Mouse (Mus musculus) liver, embryonic 15.5 days (tissue): ENCODE measurements around the gene Suclg2. TPM values are rescaled to one million over a fixed set of nuclear protein-coding genes. Genes with fewer than 3 reads are reported as not detected.
"Not testable (repeated sequence)": the region's sequence is repeated elsewhere in the genome, so short reads cannot be mapped to it uniquely, and the experiment has no call there.

Experiments used
- ATAC-seq: fragments of 200-750 bp; cut with Nextera tagmentation; 2 replicates; pipeline ENCODE4 v1.8.0; 2017; ENCODE audit warnings: moderate number of reproducible peaks, mild to moderate bottlenecking, moderate library complexity; ENCODE audit not compliant: insufficient read depth
- H3K27ac ChIP-seq: fragments of 300-500 bp; sonication (generic); replicated peaks from 2 replicates; pipeline ENCODE4 v1.5.1; 2015; ENCODE audit warnings: mild to moderate bottlenecking, inconsistent platforms
- H3K27me3 ChIP-seq: fragments of 300-500 bp; sonication (generic); 2 replicates; pipeline ENCODE4 v1.6.1; 2015; ENCODE audit warnings: mild to moderate bottlenecking, inconsistent platforms
- H3K36me3 ChIP-seq: fragments of 300-500 bp; sonication (generic); replicated peaks from 2 replicates; pipeline ENCODE4 v1.6.1; 2015; ENCODE audit warnings: moderate library complexity, mild to moderate bottlenecking, inconsistent platforms
- H3K4me1 ChIP-seq: fragments of 300-500 bp; sonication (generic); replicated peaks from 2 replicates; pipeline ENCODE4 v1.6.1; 2015; ENCODE audit warnings: inconsistent platforms
- H3K4me2 ChIP-seq: fragments of 300-500 bp; sonication (generic); 2 replicates; pipeline ENCODE4 v1.6.1; 2015; ENCODE audit warnings: moderate library complexity, mild to moderate bottlenecking, inconsistent platforms
- H3K4me3 ChIP-seq: fragments of 300-500 bp; sonication (generic); replicated peaks from 2 replicates; pipeline ENCODE4 v1.5.1; 2015; ENCODE audit warnings: mild to moderate bottlenecking, inconsistent platforms
- H3K9ac ChIP-seq: fragments of 300-500 bp; sonication (generic); 2 replicates; pipeline ENCODE4 v1.6.1; 2015; ENCODE audit warnings: moderate library complexity, mild to moderate bottlenecking, inconsistent platforms
- H3K9me3 ChIP-seq: fragments of 300-500 bp; sonication (generic); replicated peaks from 2 replicates; pipeline ENCODE4 v1.6.1; 2016; ENCODE audit warnings: inconsistent platforms
- WGBS: fragments of 180-500 bp; shearing (Covaris S2); methylation state at CpG from one replicate; pipeline ENCODE4 v1.1.7; 2015; ENCODE audit warnings: mixed read lengths; ENCODE audit not compliant: insufficient replicate concordance; 5-methylcytosine and 5-hydroxymethylcytosine counted together
- polyA plus RNA-seq: library from polyadenylated mRNA; unstranded; fragments of >200 nt; fragmentation: Nextera tagmentation; extraction: Ambion mirVana; gene quantifications from 2 replicates; pipeline ENCODE4 v1.2.1, GENCODE M21; 2015

Gene Suclg2
- polyA plus RNA-seq, 1 experiment from 2014 or later, result 37.6 TPM

- H3K27ac ChIP-seq, result no peak overlapping the region
- H3K9ac ChIP-seq, result no peak overlapping the region
- no peak for ATAC-seq
- H3K4me2 ChIP-seq, result no peak overlapping the region
- no peak overlapping the region for H3K4me3 ChIP-seq
- 0 out of 2 replicates have a peak, but pooled peaks cover 3% of the 10 kb centered on the region for H3K36me3 ChIP-seq
- H3K4me1 ChIP-seq, result no peaks in the 10 kb centered on the region
- no peaks in the 10 kb centered on the region for H3K9me3 ChIP-seq
- no peaks in the 10 kb centered on the region for H3K27me3 ChIP-seq
- WGBS, result 46% methylated on average over 4 of the region's 4 CpGs
Measured at GRCm38 (mm10) chr6:95620804-95621203, 97.8 kb downstream of the Suclg2 start.

- no peak for ATAC-seq
- Histone ChIP-seq H3K36me3 (0 out of 2 replicates have a peak, but pooled peaks cover 3% of the 10 kb centered on the region), H3K27ac (no peak overlapping the region), H3K4me2 (no peak overlapping the region), H3K4me3 (no peak overlapping the region), H3K27me3 (no peaks in the 10 kb centered on the region), H3K9me3 (no peaks in the 10 kb centered on the region), H3K4me1 (no peaks in the 10 kb centered on the region), H3K9ac (no peak overlapping the region)
Measured at GRCm38 (mm10) chr6:95619817-95620216, 98.8 kb downstream of the Suclg2 start.

DNA sequence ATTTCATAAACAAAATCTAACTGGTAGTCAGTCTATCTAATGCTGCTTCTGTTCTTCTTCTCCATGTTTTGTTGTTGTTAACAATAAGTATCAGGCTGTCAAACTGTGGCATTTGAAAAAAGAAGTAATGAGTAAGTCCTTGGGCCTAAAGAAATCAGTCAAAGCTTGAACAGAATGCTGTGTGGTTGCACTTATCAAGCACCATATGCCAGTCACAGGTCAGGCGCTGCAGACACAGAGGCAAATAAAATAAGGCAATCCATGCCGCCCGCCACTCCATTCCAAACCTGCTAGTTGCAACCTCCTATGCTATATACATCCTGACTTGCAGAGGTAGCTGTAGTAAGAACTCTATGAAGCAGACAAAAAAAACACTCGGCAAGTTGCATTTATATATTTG lies 100.2 kb downstream of the Suclg2 start:
- no peaks in the 10 kb centered on the region for H3K27me3 ChIP-seq
- ATAC-seq, result no peak
- no peak overlapping the region for H3K9ac ChIP-seq
- WGBS, result 49% methylated on average over 4 of the region's 4 CpGs
- H3K36me3 ChIP-seq, result 0 out of 2 replicates have a peak, but pooled peaks cover 3% of the 10 kb centered on the region
- H3K4me2 ChIP-seq, result no peak overlapping the region
- H3K9me3 ChIP-seq, result no peaks in the 10 kb centered on the region
- no peaks in the 10 kb centered on the region for H3K4me1 ChIP-seq
- H3K4me3 ChIP-seq, result no peak overlapping the region
- H3K27ac ChIP-seq, result no peak overlapping the region

GRCm38 (mm10) chr6:95613228-95613627 lies 105.4 kb downstream of the Suclg2 start:
- Histone ChIP-seq H3K36me3 (0 out of 2 replicates have a peak, but pooled peaks cover 3% of the 10 kb centered on the region), H3K27ac (no peak overlapping the region), H3K4me2 (no peak overlapping the region), H3K4me3 (no peak overlapping the region), H3K27me3 (no peaks in the 10 kb centered on the region), H3K9me3 (no peaks in the 10 kb centered on the region), H3K4me1 (0 out of 2 replicates have a peak, but pooled peaks cover 8% of the 10 kb centered on the region), H3K9ac (no peak overlapping the region)
- WGBS, result 72% methylated on average over 3 of the region's 3 CpGs
- no peak for ATAC-seq

DNA sequence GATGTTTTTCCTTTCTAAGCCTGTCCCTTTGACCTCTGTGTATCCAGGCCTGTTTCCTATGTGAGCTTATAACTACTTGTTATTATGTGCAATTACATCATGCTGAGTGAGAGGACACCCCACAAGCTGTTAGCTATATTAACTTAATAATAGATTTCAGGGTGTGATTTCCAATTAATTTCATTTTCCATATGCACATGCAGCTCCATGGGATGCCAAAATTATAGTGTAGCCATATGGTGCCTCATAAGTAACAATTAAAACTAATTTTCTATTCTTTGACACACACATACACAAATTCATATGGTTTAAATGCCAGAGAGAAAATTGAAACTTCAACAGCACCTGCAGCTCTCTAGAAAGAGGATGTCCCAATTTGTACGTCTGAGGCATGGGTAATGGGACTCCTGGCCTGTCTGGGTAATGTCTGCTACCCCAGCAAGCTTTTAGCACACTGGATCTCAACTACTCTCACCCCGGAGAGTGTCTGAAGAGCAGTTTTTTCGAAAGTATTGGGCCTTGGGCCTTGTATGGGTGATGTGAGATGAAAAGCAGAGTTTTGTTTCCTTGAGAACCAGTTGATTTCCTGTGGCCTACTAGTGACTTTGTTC lies 106.1 kb downstream of the Suclg2 start:
- Histone ChIP-seq H3K27me3 (no peaks in the 10 kb centered on the region), H3K4me1 (peaks cover 8% of the 10 kb centered on the region; the same call in 1 of the 2 replicates), H3K4me2 (no peak overlapping the region), H3K36me3 (0 out of 2 replicates have a peak, but pooled peaks cover 3% of the 10 kb centered on the region), H3K9me3 (no peaks in the 10 kb centered on the region), H3K27ac (no peak overlapping the region), H3K4me3 (no peak overlapping the region), H3K9ac (no peak overlapping the region)
- WGBS, result 60% methylated on average over 3 of the region's 3 CpGs
- ATAC-seq, result no peak

- H3K4me1 ChIP-seq, result peaks cover 8% of the 10 kb centered on the region; the same call in 1 of the 2 replicates
- no peak overlapping the region for H3K9ac ChIP-seq
- H3K36me3 ChIP-seq, result no peaks in the 10 kb centered on the region
- H3K27ac ChIP-seq, result no peak overlapping the region
- no peak overlapping the region for H3K4me2 ChIP-seq
- WGBS, result 42% methylated on average over 3 of the region's 3 CpGs
- ATAC-seq, result no peak
- no peaks in the 10 kb centered on the region for H3K27me3 ChIP-seq
- no peaks in the 10 kb centered on the region for H3K9me3 ChIP-seq
- H3K4me3 ChIP-seq, result no peak overlapping the region
Measured at GRCm38 (mm10) chr6:95611059-95611458, 107.5 kb downstream of the Suclg2 start.

DNA sequence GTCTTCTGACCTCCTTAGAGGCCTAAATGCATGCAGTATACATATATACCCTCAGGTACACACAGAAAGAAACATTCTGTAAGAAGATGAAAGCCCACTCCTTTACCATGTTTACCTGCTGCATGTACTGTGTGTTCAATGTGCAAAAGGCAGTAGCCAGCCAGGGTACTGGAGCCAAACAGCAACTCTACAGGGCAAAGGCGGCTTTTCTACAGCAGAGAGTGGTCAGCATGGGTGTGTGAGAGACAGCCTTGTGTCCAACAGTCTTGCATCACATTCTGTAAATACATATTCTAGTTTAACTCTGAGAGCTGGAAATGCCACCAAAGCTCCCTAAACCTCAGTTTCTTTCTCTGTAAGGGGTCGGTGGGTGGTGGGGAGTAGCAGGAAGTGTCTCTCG lies 110.5 kb downstream of the Suclg2 start:
- Histone ChIP-seq H3K27me3 (no peaks in the 10 kb centered on the region), H3K27ac (peak overlapping the region; percentile 51), H3K4me1 (peaks cover 5% of the 10 kb centered on the region; the same call in 1 of the 2 replicates), H3K4me2 (no peak overlapping the region), H3K4me3 (no peak overlapping the region), H3K36me3 (no peaks in the 10 kb centered on the region), H3K9me3 (no peaks in the 10 kb centered on the region), H3K9ac (no peak overlapping the region)
- peak; percentile 68 for ATAC-seq
- WGBS, result 64% methylated on average over 3 of the region's 3 CpGs

DNA sequence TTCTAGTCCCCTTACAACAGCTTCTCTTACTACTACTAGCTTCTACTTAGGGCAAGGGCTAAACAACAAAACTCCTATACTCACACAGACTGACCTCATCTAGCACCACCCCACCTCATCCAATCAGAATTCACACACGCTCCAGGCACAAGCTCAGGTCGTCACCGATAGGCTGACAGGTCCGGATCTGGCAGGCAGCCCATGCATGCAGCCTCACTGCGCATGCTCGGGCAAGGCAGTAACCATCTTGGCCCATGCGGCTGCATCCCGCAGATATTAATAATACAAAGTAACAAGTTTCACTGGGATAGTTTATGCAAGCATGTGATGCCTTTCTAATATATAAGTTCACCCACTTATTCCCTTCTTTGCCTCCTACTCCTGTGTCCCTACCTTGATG lies 117.9 kb downstream of the Suclg2 start:
- H3K9ac ChIP-seq, H3K4me3 ChIP-seq, H3K36me3 ChIP-seq, H3K9me3 ChIP-seq, H3K27ac ChIP-seq, H3K27me3 ChIP-seq, H3K4me2 ChIP-seq, H3K4me1 ChIP-seq, ATAC-seq: not testable (repeated sequence)
- 75% methylated on average over 8 of the region's 8 CpGs for WGBS

- Histone ChIP-seq H3K9me3 (no peaks in the 10 kb centered on the region), H3K9ac (no peak overlapping the region), H3K4me1 (0 out of 2 replicates have a peak, but pooled peaks cover 4% of the 10 kb centered on the region), H3K4me3 (no peak overlapping the region), H3K27me3 (no peaks in the 10 kb centered on the region), H3K4me2 (no peak overlapping the region), H3K36me3 (peaks cover 4% of the 10 kb centered on the region; the same call in 1 of the 2 replicates), H3K27ac (no peak overlapping the region)
- WGBS, result 74% methylated on average over 15 of the region's 15 CpGs
- ATAC-seq, result no peak
Measured at GRCm38 (mm10) chr6:95596766-95597750, 121.5 kb downstream of the Suclg2 start.

DNA sequence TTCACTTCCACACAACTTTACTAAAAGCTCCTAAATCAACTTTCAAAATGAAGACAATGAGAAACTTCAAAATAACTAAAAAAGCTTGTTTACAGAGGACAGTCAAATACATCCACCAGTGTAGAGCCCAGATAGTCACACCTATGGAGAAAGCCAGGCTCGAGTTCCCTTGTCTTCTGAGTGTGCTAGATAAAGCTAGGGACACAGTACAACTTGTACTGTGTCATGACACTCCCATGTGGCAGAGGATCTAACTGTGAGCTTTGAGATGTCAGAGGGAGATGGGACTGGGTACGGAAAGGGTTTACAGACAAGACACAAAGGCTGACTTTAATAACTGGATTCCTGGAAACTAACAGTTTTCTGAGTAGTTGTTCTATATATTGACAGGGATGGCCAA lies 122.7 kb downstream of the Suclg2 start:
- no peaks in the 10 kb centered on the region for H3K27me3 ChIP-seq
- no peak overlapping the region for H3K27ac ChIP-seq
- H3K4me1 ChIP-seq, result 0 out of 2 replicates have a peak, but pooled peaks cover 4% of the 10 kb centered on the region
- peaks cover 4% of the 10 kb centered on the region; the same call in 1 of the 2 replicates for H3K36me3 ChIP-seq
- no peak overlapping the region for H3K4me3 ChIP-seq
- H3K9ac ChIP-seq, result no peak overlapping the region
- no peak overlapping the region for H3K4me2 ChIP-seq
- no peaks in the 10 kb centered on the region for H3K9me3 ChIP-seq
- WGBS, result 41% methylated on average over 2 of the region's 2 CpGs
- ATAC-seq, result no peak

DNA sequence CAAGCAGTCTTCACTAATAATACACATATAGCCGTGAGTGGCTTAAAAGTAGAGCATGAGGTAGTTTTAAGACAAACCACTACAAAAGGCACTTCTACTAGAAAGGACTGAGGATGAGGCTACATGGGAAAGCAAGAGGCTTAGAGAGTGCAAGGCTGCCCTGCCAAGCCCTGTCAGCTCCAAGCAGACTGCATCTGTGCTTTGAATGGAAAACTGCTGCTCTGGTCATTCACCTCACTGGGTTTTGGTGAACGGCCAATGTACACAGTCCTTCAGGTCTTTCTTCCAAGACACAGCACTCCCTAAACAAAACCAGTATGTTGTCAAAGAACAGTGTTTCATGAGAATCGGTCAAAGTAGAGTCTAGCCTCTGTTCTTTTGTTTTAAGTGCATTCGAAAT lies 124.4 kb downstream of the Suclg2 start:
- no peak overlapping the region for H3K9ac ChIP-seq
- no peaks in the 10 kb centered on the region for H3K9me3 ChIP-seq
- no peak for ATAC-seq
- peaks cover 4% of the 10 kb centered on the region; the same call in 1 of the 2 replicates for H3K36me3 ChIP-seq
- H3K4me2 ChIP-seq, result no peak overlapping the region
- 70% methylated on average over 4 of the region's 4 CpGs for WGBS
- no peak overlapping the region for H3K27ac ChIP-seq
- no peaks in the 10 kb centered on the region for H3K27me3 ChIP-seq
- 0 out of 2 replicates have a peak, but pooled peaks cover 4% of the 10 kb centered on the region for H3K4me1 ChIP-seq
- H3K4me3 ChIP-seq, result no peak overlapping the region
